Mouse (Mus musculus) embryonic stem cell, embryonic (primary cell): Measurements from ENCODE around the gene Dok5.

Source experiments
- CTCF ChIA-PET, 4 experiments: fragments of 300-600 bp in 2 of 4; fragments of 350-600 bp in 2 of 4; sonication (Branson Sonifier 250); formaldehyde crosslinking; loops; one replicate each; lab custom pipeline; 2022; ENCODE audit warnings: inconsistent platforms in 2 of 4; lab: Charles Lee
- POLR2A ChIA-PET, 4 experiments: fragments of 300-600 bp in 2 of 4; fragments of 350-600 bp in 2 of 4; sonication (Branson Sonifier 250); formaldehyde crosslinking; loops; one replicate each; lab custom pipeline; 2022; ENCODE audit warnings: antibody characterized with exemption in 4 of 4, inconsistent platforms in 1 of 4; lab: Charles Lee

Gene Dok5

GRCm38 (mm10) chr2:170729661-170730060 is 1.9 kb upstream of the Dok5 start:
- ChIA-PET POLR2A (no interaction called here), CTCF (interaction anchor here in 1 of 4 experiments (0.7 kb wide), 1 partner anchor 61 kb away, joined by 11 read pairs; no protein-coding TSS in a partner anchor)

GRCm38 (mm10) chr2:170730136-170730535 is 1.5 kb upstream of the Dok5 start:
- CTCF ChIA-PET = interaction anchor here in 3 of 4 experiments (0.7 to 1.0 kb wide), 3 partner anchors 22 to 62 kb away, joined by 3 to 11 read pairs (median 3); no protein-coding TSS in a partner anchor
- POLR2A ChIA-PET = interaction anchor here in 1 of 4 experiments (1.3 to 1.8 kb wide), 2 partner anchors 9 to 34 kb away, joined by 3 to 5 read pairs; no protein-coding TSS in a partner anchor

GRCm38 (mm10) chr2:170730781-170731180 is 826 bp upstream of the Dok5 start:
- POLR2A ChIA-PET = interaction anchor here in 3 of 4 experiments (0.6 to 1.8 kb wide), 7 partner anchors 10 to 1663 kb away, joined by 3 to 6 read pairs (median 3); partner anchors contain the start of gene Cass4 (in 1 of the 3)
- CTCF ChIA-PET = interaction anchor here in 2 of 4 experiments (1.0 kb wide), 2 partner anchors 23 kb away, joined by 3 read pairs; no protein-coding TSS in a partner anchor

GRCm38 (mm10) chr2:170731205-170731604 is 402 bp upstream of the Dok5 start:
- ChIA-PET POLR2A (interaction anchor here (0.5 to 1.8 kb wide), 13 partner anchors 10 to 1663 kb away, joined by 3 to 6 read pairs (median 3); partner anchors contain the start of gene Cass4 (in 1 of the 4)), CTCF (interaction anchor here in 3 of 4 experiments (0.7 to 1.0 kb wide), 4 partner anchors 23 to 41 kb away, joined by 3 read pairs; no protein-coding TSS in a partner anchor)

GRCm38 (mm10) chr2:170733671-170734070 is 2.1 kb downstream of the Dok5 start:
- POLR2A ChIA-PET = no interaction called here
- CTCF ChIA-PET = interaction anchor here in 1 of 4 experiments (0.5 kb wide), 1 partner anchor 760 kb away, joined by 3 read pairs; no protein-coding TSS in a partner anchor

GRCm38 (mm10) chr2:170734446-170734845 is 2.8 kb downstream of the Dok5 start:
- POLR2A ChIA-PET = no interaction called here
- CTCF ChIA-PET = interaction anchor here in 1 of 4 experiments (0.5 kb wide), 1 partner anchor 759 kb away, joined by 3 read pairs; no protein-coding TSS in a partner anchor

GRCm38 (mm10) chr2:170738446-170738845 is 6.8 kb downstream of the Dok5 start:
- ChIA-PET POLR2A (no interaction called here), CTCF (no interaction called here)

GRCm38 (mm10) chr2:170738891-170739290 is 7.3 kb downstream of the Dok5 start:
- CTCF ChIA-PET = no interaction called here

GRCm38 (mm10) chr2:170739713-170740365 is 8.2 kb downstream of the Dok5 start:
- CTCF ChIA-PET = interaction anchor here in 1 of 4 experiments (0.7 kb wide), 1 partner anchor 117 kb away, joined by 3 read pairs; no protein-coding TSS in a partner anchor
- POLR2A ChIA-PET = no interaction called here

More at GRCm38 (mm10) chr2:170738891-170739290, 7.3 kb downstream of the Dok5 start:
- POLR2A ChIA-PET = no interaction called here

- POLR2A ChIA-PET = no interaction called here
- CTCF ChIA-PET = no interaction called here
Observed at GRCm38 (mm10) chr2:170743521-170743920, 11.9 kb downstream of the Dok5 start.

- CTCF ChIA-PET = interaction anchor here in 2 of 4 experiments (0.5 to 0.6 kb wide), 3 partner anchors 14 to 1471 kb away, joined by 3 to 4 read pairs (median 3); no protein-coding TSS in a partner anchor
- POLR2A ChIA-PET = no interaction called here
Observed at GRCm38 (mm10) chr2:170748901-170749300, 17.3 kb downstream of the Dok5 start.

GRCm38 (mm10) chr2:170752191-170752850 is 20.7 kb downstream of the Dok5 start:
- CTCF ChIA-PET = no interaction called here
- POLR2A ChIA-PET = interaction anchor here in 1 of 4 experiments (1.2 kb wide), 1 partner anchor 8 kb away, joined by 3 read pairs; no protein-coding TSS in a partner anchor

GRCm38 (mm10) chr2:170755817-170756216 is 24.2 kb downstream of the Dok5 start:
- CTCF ChIA-PET = interaction anchor here in 1 of 4 experiments (0.6 kb wide), 1 partner anchor 387 kb away, joined by 5 read pairs; no protein-coding TSS in a partner anchor

GRCm38 (mm10) chr2:170756667-170757066 is 25.1 kb downstream of the Dok5 start:
- CTCF ChIA-PET = no interaction called here
- POLR2A ChIA-PET = interaction anchor here in 3 of 4 experiments (0.5 to 1.6 kb wide), 5 partner anchors 11 to 1743 kb away, joined by 3 to 4 read pairs (median 3); no protein-coding TSS in a partner anchor

More at GRCm38 (mm10) chr2:170755817-170756216, 24.2 kb downstream of the Dok5 start:
- POLR2A ChIA-PET = interaction anchor here in 3 of 4 experiments (0.6 to 1.6 kb wide), 3 partner anchors 11 to 146 kb away, joined by 3 to 4 read pairs (median 3); no protein-coding TSS in a partner anchor

GRCm38 (mm10) chr2:170757228-170757875 is 25.7 kb downstream of the Dok5 start:
- ChIA-PET POLR2A (interaction anchor here (0.5 to 0.9 kb wide), 5 partner anchors 20 to 1742 kb away, joined by 3 to 4 read pairs (median 3); no protein-coding TSS in a partner anchor), CTCF (no interaction called here)

GRCm38 (mm10) chr2:170758201-170758600 is 26.6 kb downstream of the Dok5 start:
- ChIA-PET POLR2A (interaction anchor here in 1 of 4 experiments (0.6 kb wide), 1 partner anchor 13 kb away, joined by 4 read pairs; no protein-coding TSS in a partner anchor), CTCF (interaction anchor here in 1 of 4 experiments (0.7 kb wide), 1 partner anchor 259 kb away, joined by 4 read pairs; no protein-coding TSS in a partner anchor)

GRCm38 (mm10) chr2:170764704-170765103 is 33.1 kb downstream of the Dok5 start:
- ChIA-PET CTCF (no interaction called here), POLR2A (interaction anchor here in 1 of 4 experiments (0.8 kb wide), 1 partner anchor 33 kb away, joined by 3 read pairs; the partner anchor contains the start of gene Dok5)

- POLR2A ChIA-PET = interaction anchor here in 2 of 4 experiments (0.6 to 1.3 kb wide), 3 partner anchors 11 to 612 kb away, joined by 3 to 7 read pairs (median 4); no protein-coding TSS in a partner anchor
Observed at GRCm38 (mm10) chr2:170767243-170767642, 35.6 kb downstream of the Dok5 start.

More at GRCm38 (mm10) chr2:170767243-170767642, 35.6 kb downstream of the Dok5 start:
- CTCF ChIA-PET = no interaction called here
